25 mouse cellular contexts compared by ENCODE assay signal in genomic region chr2:91109807-91110385, GRCm38 (mm10). TPM values are rescaled to one million over a fixed set of nuclear protein-coding genes. Genes with fewer than 3 reads are reported as not detected.
DNase-seq lines count a peak whose midpoint lies in the region; ATAC-seq and TF ChIP-seq lines count a peak whose summit lies in the region.
"Had no signal": no experiment of that assay in that cellular context is flagged by ENCODE, and none has a peak within 500 bp of the region (broad histone marks: within the 10 kb centered on the region; RNA-seq: fewer than 3 reads in every experiment).

No protein-coding gene starts in this region.

- 71% methylated on average over 5 of the region's 5 CpGs for WGBS in liver, postnatal 0 days (ENCODE audit: insufficient replicate concordance)
- WGBS in lung, postnatal 0 days = 51% methylated on average over 5 of the region's 5 CpGs
- WGBS in hindbrain, embryonic 12.5 days = 94% methylated on average over 5 of the region's 5 CpGs

- no peak overlapping the region for H3K4me3 ChIP-seq in liver, postnatal 0 days (ENCODE audit: low read depth, low read length)
- H3K4me3 ChIP-seq in lung, postnatal 0 days (ENCODE audit: low read depth, low read length) = no peak overlapping the region
- no peak overlapping the region for H3K4me3 ChIP-seq in hindbrain, embryonic 12.5 days
- H3K4me3 ChIP-seq: embryonic facial prominence, embryonic 13.5 days; heart, embryonic 13.5 days; hindbrain, embryonic 15.5 days; kidney, embryonic 15.5 days; limb, embryonic 13.5 days; megakaryocyte, embryonic 14.5 days; midbrain, embryonic 12.5 days; neural tube, embryonic 13.5 days had no signal

- peak; percentile 68 for ATAC-seq in liver, postnatal 0 days
- peak; percentile 45 for ATAC-seq in lung, postnatal 0 days
- no peak for ATAC-seq in hindbrain, embryonic 12.5 days (ENCODE audit: low FRiP score)
- ATAC-seq: forebrain, postnatal 0 days; inflammation-experienced regulatory T-cells, adult 6 months had no signal

- peaks cover 21% of the 10 kb centered on the region for H3K4me1 ChIP-seq in liver, postnatal 0 days (ENCODE audit: insufficient read depth)
- no peaks in the 10 kb centered on the region for H3K4me1 ChIP-seq in lung, postnatal 0 days (ENCODE audit: insufficient read depth, low read depth, low read length)
- no peaks in the 10 kb centered on the region for H3K4me1 ChIP-seq in hindbrain, embryonic 12.5 days

- no peaks in the 10 kb centered on the region for H3K27me3 ChIP-seq in liver, postnatal 0 days (ENCODE audit: insufficient read depth, low read length)
- H3K27me3 ChIP-seq in lung, postnatal 0 days (replicated peaks; ENCODE audit: insufficient read depth, low read length) = no peaks in the 10 kb centered on the region; the same call in 1 of the 2 replicates
- no peaks in the 10 kb centered on the region for H3K27me3 ChIP-seq in hindbrain, embryonic 12.5 days
- H3K27me3 ChIP-seq: heart, embryonic 13.5 days; kidney, embryonic 15.5 days; limb, embryonic 13.5 days; megakaryocyte, embryonic 14.5 days; midbrain, embryonic 12.5 days; neural tube, embryonic 13.5 days had no signal

- no peak for DNase-seq in liver, postnatal 0 days
- DNase-seq in liver (no peak), adipocyte (ENCODE audit: low spot score) (peak; percentile 87)
- DNase-seq in lung, postnatal 0 days (ENCODE audit: low spot score) = peak; percentile 56
- DNase-seq in thymus, postnatal 36 days = no peak
- DNase-seq: cerebellum, adult 18-20 months; cerebellum, postnatal 10 days; forebrain, postnatal 0 days; gastrocnemius, postnatal 10 days; kidney, adult 11 months; right cerebral cortex, postnatal 14 days had no signal

- TF ChIP-seq CTCF in liver, postnatal 0 days (IDR thresholded peaks at IDR 0.05; ENCODE audit: low read depth) = no peak
- TF ChIP-seq CTCF in lung, postnatal 0 days (IDR thresholded peaks at IDR 0.05) = no peak

- no peak for TF ChIP-seq EP300 in liver, postnatal 0 days (IDR thresholded peaks at IDR 0.05; ENCODE audit: low read depth)
- TF ChIP-seq EP300 in lung, postnatal 0 days (IDR thresholded peaks at IDR 0.05) = no peak

- H3K9me3 ChIP-seq in liver, postnatal 0 days (ENCODE audit: low read length) = no peaks in the 10 kb centered on the region
- no peaks in the 10 kb centered on the region for H3K9me3 ChIP-seq in lung, postnatal 0 days (ENCODE audit: low read length)
- no peaks in the 10 kb centered on the region for H3K9me3 ChIP-seq in hindbrain, embryonic 12.5 days (replicated peaks)
- H3K9me3 ChIP-seq: embryonic facial prominence, embryonic 13.5 days; G1E; heart, embryonic 13.5 days; hindbrain, embryonic 15.5 days; kidney, embryonic 15.5 days; limb, embryonic 13.5 days; megakaryocyte, embryonic 14.5 days; midbrain, embryonic 12.5 days; neural tube, embryonic 13.5 days had no signal

- no peak overlapping the region for H3K4me2 ChIP-seq in liver, postnatal 0 days (ENCODE audit: low read depth, low read length)
- H3K4me2 ChIP-seq in lung, postnatal 0 days (replicated peaks; ENCODE audit: low read depth, low read length) = no peak overlapping the region
- no peak overlapping the region for H3K4me2 ChIP-seq in hindbrain, embryonic 12.5 days (replicated peaks)
- H3K4me2 ChIP-seq: embryonic facial prominence, embryonic 13.5 days; heart, embryonic 13.5 days; hindbrain, embryonic 15.5 days; kidney, embryonic 15.5 days; limb, embryonic 13.5 days; midbrain, embryonic 12.5 days; neural tube, embryonic 13.5 days had no signal

- peaks cover 4% of the 10 kb centered on the region; the same call in 1 of the 2 replicates for H3K36me3 ChIP-seq in liver, postnatal 0 days (replicated peaks; ENCODE audit: insufficient read depth, low read length)
- no peaks in the 10 kb centered on the region for H3K36me3 ChIP-seq in lung, postnatal 0 days (ENCODE audit: insufficient read depth, low read length)
- no peaks in the 10 kb centered on the region for H3K36me3 ChIP-seq in hindbrain, embryonic 12.5 days
- H3K36me3 ChIP-seq: embryonic facial prominence, embryonic 13.5 days; heart, embryonic 13.5 days; hindbrain, embryonic 15.5 days; kidney, embryonic 15.5 days; limb, embryonic 13.5 days; midbrain, embryonic 12.5 days; neural tube, embryonic 13.5 days had no signal

- peak overlapping the region; percentile 55; the same call in 1 of the 2 replicates for H3K27ac ChIP-seq in liver, postnatal 0 days (ENCODE audit: low read depth)
- no peak overlapping the region for H3K27ac ChIP-seq in lung, postnatal 0 days (ENCODE audit: low read length)
- no peak overlapping the region for H3K27ac ChIP-seq in hindbrain, embryonic 12.5 days
- H3K27ac ChIP-seq: embryonic facial prominence, embryonic 13.5 days; heart, embryonic 13.5 days; hindbrain, embryonic 15.5 days; kidney, embryonic 15.5 days; limb, embryonic 13.5 days; liver, embryonic 14.5 days; midbrain, embryonic 12.5 days; neural tube, embryonic 13.5 days had no signal

- H3K9ac ChIP-seq in liver, postnatal 0 days (replicated peaks) = no peak overlapping the region
- H3K9ac ChIP-seq in lung, postnatal 0 days (replicated peaks; ENCODE audit: low read depth) = no peak overlapping the region
- no peak overlapping the region for H3K9ac ChIP-seq in hindbrain, embryonic 12.5 days
- H3K9ac ChIP-seq: embryonic facial prominence, embryonic 13.5 days; forebrain, postnatal 0 days; heart, embryonic 13.5 days; hindbrain, embryonic 15.5 days; kidney, embryonic 15.5 days; limb, embryonic 13.5 days; liver, embryonic 14.5 days; midbrain, embryonic 12.5 days; neural tube, embryonic 13.5 days had no signal

RNA-seq across cellular contexts. Expression of gene Mybpc3, which starts 8.0 kb away (rescaled TPM):
- 0.04 TPM in 2 replicates for polyA plus RNA-seq in liver, postnatal 0 days (2015; fragmentation: Nextera tagmentation; extraction: Ambion mirVana)
- 4.7 and 6.5 TPM in 2 replicates for polyA plus RNA-seq in lung, postnatal 0 days (2015; fragmentation: Nextera tagmentation; extraction: Ambion mirVana)
- polyA plus RNA-seq in hindbrain, embryonic 12.5 days (2016; fragmentation: Nextera tagmentation; extraction: Ambion mirVana) = 0.28 and 0.30 TPM in 2 replicates
- polyA plus RNA-seq: forebrain, embryonic 11.5 days; G1E; hindbrain, embryonic 15.5 days; inflammation-experienced regulatory T-cells, adult 6 months; limb, embryonic 13.5 days; midbrain, postnatal 0 days had no signal

RNA-seq across cellular contexts. Expression of gene Spi1, which starts 27.7 kb away (rescaled TPM):
- polyA plus RNA-seq in liver, postnatal 0 days (2015; fragmentation: Nextera tagmentation; extraction: Ambion mirVana) = 31.7 and 35.5 TPM in 2 replicates
- 23.9 and 24.2 TPM in 2 replicates for polyA plus RNA-seq in lung, postnatal 0 days (2015; fragmentation: Nextera tagmentation; extraction: Ambion mirVana)
- 4.2 and 4.6 TPM in 2 replicates for polyA plus RNA-seq in hindbrain, embryonic 12.5 days (2016; fragmentation: Nextera tagmentation; extraction: Ambion mirVana)

RNA-seq across cellular contexts. Expression of gene Slc39a13, which starts 39.7 kb away (rescaled TPM):
- 7.2 TPM in 2 replicates for polyA plus RNA-seq in liver, postnatal 0 days (2015; fragmentation: Nextera tagmentation; extraction: Ambion mirVana)
- polyA plus RNA-seq in lung, postnatal 0 days (2015; fragmentation: Nextera tagmentation; extraction: Ambion mirVana) = 32.6 and 34.4 TPM in 2 replicates
- 32.6 and 36.1 TPM in 2 replicates for polyA plus RNA-seq in hindbrain, embryonic 12.5 days (2016; fragmentation: Nextera tagmentation; extraction: Ambion mirVana)

RNA-seq across cellular contexts. Expression of gene Psmc3, which starts 56.1 kb away (rescaled TPM):
- polyA plus RNA-seq in liver, postnatal 0 days (2015; fragmentation: Nextera tagmentation; extraction: Ambion mirVana) = 109 and 112 TPM in 2 replicates
- 181 and 186 TPM in 2 replicates for polyA plus RNA-seq in lung, postnatal 0 days (2015; fragmentation: Nextera tagmentation; extraction: Ambion mirVana)
- polyA plus RNA-seq in hindbrain, embryonic 12.5 days (2016; fragmentation: Nextera tagmentation; extraction: Ambion mirVana) = 274 and 282 TPM in 2 replicates

Comparison
In these comparisons a context has a peak if more than half of its experiments do, and no peak if none do; other contexts are left out.
1. DNase-seq: peak in adipocyte (single experiment) and lung, postnatal 0 days (single experiment); none in liver, postnatal 0 days (single experiment), liver (single experiment) and thymus, postnatal 36 days (0 of 2).